Mouse (Mus musculus): ENCODE measurements around the gene Olfr1153. TPM values are rescaled to one million over a fixed set of nuclear protein-coding genes. Genes with fewer than 3 reads are reported as not detected.

Gene Olfr1153
- not detected for total RNA-seq (2021)
- long read RNA-seq, result 0 reads

DNA sequence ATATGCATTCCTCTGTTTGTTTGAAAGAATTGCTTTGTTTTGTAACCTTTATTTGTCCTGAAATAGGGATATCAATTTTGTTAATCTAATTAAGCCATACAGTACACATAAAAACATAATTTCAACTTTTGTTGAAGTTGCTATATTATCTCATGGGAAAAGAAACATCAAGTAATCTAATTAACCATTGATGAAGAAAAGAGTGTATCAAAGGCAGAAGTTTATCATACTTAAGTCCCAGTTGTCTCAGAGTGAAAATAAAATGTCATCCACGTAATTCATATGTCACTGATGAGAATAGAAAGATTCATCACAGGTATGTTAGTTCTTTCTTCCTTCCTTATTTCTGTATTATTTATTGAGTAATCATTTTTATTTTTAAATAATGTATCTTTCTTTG lies at the start of gene Olfr1153:
TSS of gene Olfr1153 (plus strand) at position 301 of the 400 bp plus-strand sequence.
- no peak for DNase-seq (ENCODE audit: low spot score in 2 of 2)

GRCm38 (mm10) chr2:87855562-87855961 lies 39.2 kb upstream of the Olfr1153 start, which contains the start of gene Olfr1151:
Gene Olfr1151 (plus strand): TSS chr2:87855862.
- DNase-seq (ENCODE audit: low spot score in 2 of 2), result no peak

DNA sequence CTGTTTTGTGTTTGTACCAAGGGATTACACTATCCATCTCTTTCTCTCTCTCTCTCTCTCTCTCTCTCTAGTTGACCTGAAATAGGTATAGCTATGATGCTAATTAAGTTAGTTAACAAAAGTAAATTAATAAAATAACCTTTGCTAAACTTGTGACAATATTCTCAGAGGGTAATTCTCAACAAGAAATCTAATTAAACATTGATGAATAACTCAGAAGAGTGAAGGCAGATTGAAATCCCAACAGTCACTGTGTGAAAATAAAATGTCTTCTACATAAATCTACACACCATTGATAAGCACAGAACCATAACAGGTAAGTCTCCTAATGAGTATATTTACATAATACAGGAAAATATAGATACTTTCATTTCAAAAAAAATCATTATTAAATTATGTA lies 28.6 kb upstream of the Olfr1153 start, which contains the start of gene Olfr1152:
TSS of gene Olfr1152 (plus strand) at position 301 of the 400 bp plus-strand sequence.
- no peak for DNase-seq (ENCODE audit: low spot score in 2 of 2)

DNA sequence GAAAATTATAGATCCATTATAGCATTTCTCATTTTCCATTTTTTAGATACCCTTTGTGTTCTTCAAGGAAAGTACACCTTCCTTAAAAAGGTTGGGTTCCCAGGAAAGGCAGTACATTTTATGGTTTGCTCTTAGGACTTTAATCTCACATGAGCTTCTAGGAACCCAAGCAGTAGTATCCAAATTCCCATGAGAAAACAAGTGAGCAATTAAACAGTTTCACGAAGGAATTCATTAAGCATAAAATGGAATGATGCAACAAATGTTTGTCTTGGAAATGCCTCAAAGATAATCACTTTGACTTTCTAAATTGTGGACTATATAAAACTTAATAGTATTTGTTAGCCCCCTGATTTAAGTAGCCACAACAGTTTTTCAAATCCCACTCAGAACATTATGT lies 10.3 kb downstream of the Olfr1153 start, which contains the start of gene Olfr1154:
TSS of gene Olfr1154 (minus strand) at position 101 of the 400 bp plus-strand sequence.
- no peak for DNase-seq (ENCODE audit: low spot score in 2 of 2)

- DNase-seq (ENCODE audit: low spot score in 2 of 2), result no peak
Measured at GRCm38 (mm10) chr2:87945037-87945436, 50.3 kb downstream of the Olfr1153 start, which contains the start of gene Olfr1155. Gene Olfr1155 (minus strand): TSS chr2:87945137.

Other genes starting within 250 kb of the Olfr1153 start
- gene Olfr1133, start 247.6 kb upstream of the Olfr1153 start, total RNA-seq (2021), result not detected
- gene Olfr1134, start 236.5 kb upstream of the Olfr1153 start, total RNA-seq (2021), result not detected
- gene Olfr1135, start 221.3 kb upstream of the Olfr1153 start, total RNA-seq (2021), result not detected
- not detected for gene Olfr1136, start 201.0 kb upstream of the Olfr1153 start, total RNA-seq (2021)
- not detected for gene Olfr1137, start 181.8 kb upstream of the Olfr1153 start, total RNA-seq (2021)
- gene Olfr1138, start 155.0 kb upstream of the Olfr1153 start, total RNA-seq (2021), result not detected
- gene Olfr1140, start 151.2 kb upstream of the Olfr1153 start, total RNA-seq (2021), result not detected
- not detected for gene Olfr1141, start 141.0 kb upstream of the Olfr1153 start, total RNA-seq (2021)
- not detected for gene Olfr152, start 115.5 kb upstream of the Olfr1153 start, total RNA-seq (2021)
- gene Olfr1143, start 94.4 kb upstream of the Olfr1153 start, total RNA-seq (2021), result not detected
- gene Olfr1145, start 85.1 kb upstream of the Olfr1153 start, total RNA-seq (2021), result not detected
- not detected for gene Olfr1148, start 64.4 kb upstream of the Olfr1153 start, total RNA-seq (2021)
- not detected for gene Olfr1150-ps1, start 51.0 kb upstream of the Olfr1153 start, total RNA-seq (2021)
- not detected for gene Olfr1151, start 39.1 kb upstream of the Olfr1153 start, total RNA-seq (2021)
- under 1 TPM in 1 of 2 experiments, not detected in 1; 0.04 TPM for gene Olfr1152, start 28.5 kb upstream of the Olfr1153 start, total RNA-seq (2021)
- not detected for gene Olfr1154, start 10.2 kb downstream of the Olfr1153 start, total RNA-seq (2021)
- not detected for gene Olfr1155, start 50.2 kb downstream of the Olfr1153 start, total RNA-seq (2021)
- gene Olfr1156, start 58.1 kb downstream of the Olfr1153 start, total RNA-seq (2021), result not detected
- not detected for gene Olfr1157, start 73.3 kb downstream of the Olfr1153 start, total RNA-seq (2021)
- not detected for gene Olfr74, start 79.7 kb downstream of the Olfr1153 start, total RNA-seq (2021)
- gene Olfr1158, start 95.2 kb downstream of the Olfr1153 start, total RNA-seq (2021), result not detected
- gene Olfr1160, start 113.3 kb downstream of the Olfr1153 start, total RNA-seq (2021), result not detected
- not detected for gene Olfr1161, start 127.8 kb downstream of the Olfr1153 start, total RNA-seq (2021)
- gene Olfr73, start 142.7 kb downstream of the Olfr1153 start, total RNA-seq (2021), result not detected
- gene Olfr1162, start 156.2 kb downstream of the Olfr1153 start, total RNA-seq (2021), result not detected
- not detected for gene Olfr1163, start 176.9 kb downstream of the Olfr1153 start, total RNA-seq (2021)
- gene Olfr1164, start 199.0 kb downstream of the Olfr1153 start, total RNA-seq (2021), result not detected
- gene Olfr1166, start 233.3 kb downstream of the Olfr1153 start, total RNA-seq (2021), result not detected

All from layer of hippocampus, postnatal 10 days (tissue).